Mouse (Mus musculus): ENCODE results near the gene Cyyr1.
A peak's percentile ranks its signal among the peaks of the same experiment; 100 is the strongest.
"Not testable (repeated sequence)": the region's sequence is repeated elsewhere in the genome, so short reads cannot be mapped to it uniquely, and the experiment has no call there.

Cyyr1 gene

DNA sequence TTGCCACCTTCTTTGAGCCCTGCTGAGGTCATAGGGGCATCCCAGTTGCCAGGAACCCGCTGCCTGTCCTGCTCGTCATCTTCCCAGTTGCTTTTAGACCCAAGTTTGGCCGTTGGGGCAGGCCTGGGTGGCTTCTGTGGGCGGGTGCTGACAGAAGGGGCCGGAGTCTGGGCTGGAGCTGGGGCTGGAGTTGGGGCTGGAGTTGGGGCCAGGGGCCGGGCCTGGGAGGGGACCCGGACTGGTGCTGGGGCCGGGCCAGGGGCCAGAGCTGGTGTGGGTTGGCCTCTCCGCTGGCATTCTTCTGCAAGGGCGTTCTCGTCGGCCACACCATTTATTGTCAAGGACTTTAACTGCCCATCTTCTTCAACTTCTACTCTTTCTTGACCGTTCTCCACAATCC lies at the start of gene Cyyr1:
Cyyr1 (minus strand) TSS at position 101 of the 400 bp plus-strand sequence.
- not testable (repeated sequence) for DNase-seq

DNA sequence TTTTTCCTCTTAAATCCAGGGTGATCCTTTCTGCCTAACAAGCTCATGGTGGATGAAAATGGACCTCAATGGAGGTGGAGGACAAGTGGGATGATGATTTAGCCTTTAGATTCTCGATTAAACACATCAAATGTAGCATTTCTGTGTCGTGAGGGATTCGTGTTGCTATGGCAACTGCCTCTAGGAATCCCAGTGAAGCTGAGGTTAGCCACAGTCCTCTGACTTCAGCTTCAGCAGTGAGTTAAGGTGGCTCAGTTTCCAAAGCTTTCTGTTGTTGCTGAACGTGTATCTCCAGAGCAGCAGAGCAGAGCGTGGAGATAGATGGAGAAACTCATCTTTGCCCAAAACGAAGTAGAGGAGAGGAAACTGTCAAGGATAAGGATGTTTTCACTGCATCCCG lies 35.6 kb upstream of the Cyyr1 start:
- DNase-seq: no peak

DNA sequence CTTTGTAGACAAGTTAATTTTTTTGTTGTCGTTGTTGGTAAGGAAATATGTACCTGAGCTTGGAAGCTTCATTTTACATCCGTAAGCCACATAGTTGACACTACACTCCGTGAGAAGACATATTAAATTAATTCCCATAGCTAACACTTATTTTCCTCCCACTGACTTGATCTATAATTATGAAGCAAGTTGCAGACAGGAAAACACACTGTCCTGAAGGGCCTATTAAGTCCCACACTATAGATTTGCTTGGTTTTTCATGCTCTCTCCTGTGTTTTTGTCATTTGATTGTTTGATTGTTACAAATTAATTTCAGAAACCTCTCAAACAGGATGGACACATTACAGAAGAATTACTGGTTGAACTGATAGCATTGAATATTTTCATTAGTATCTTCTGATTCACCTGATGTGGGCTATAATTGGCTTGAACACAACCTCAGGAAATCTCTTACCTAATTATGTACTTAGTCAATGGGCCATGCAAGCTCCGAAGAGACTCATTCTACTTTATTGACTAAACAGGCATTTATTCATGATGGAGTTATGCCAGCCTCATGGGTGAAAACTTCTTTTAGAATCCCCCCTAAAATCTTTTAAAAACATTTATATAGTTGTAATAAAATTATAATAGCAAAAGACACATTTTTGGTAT lies 34.5 kb upstream of the Cyyr1 start:
- DNase-seq: no peak

DNA sequence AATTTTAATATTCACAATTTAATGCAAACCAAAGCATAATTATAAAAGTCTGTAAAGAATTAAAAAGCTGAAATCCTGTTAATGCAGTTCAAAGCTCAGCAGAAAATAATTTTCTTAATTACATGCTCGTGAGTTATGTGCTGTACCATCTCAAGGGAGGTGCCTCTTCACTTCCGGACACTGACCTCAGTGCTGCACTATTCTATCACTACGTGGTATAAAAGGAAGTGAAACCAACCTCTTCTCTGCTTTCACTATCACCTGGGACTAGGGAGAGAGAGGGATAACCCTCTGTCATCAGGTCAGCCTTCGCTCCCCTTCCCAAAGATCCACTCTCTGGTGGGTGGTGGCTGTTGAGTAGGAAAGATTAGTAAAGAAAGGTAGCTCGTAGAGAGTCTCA lies 13.3 kb upstream of the Cyyr1 start:
- DNase-seq: no peak

DNA sequence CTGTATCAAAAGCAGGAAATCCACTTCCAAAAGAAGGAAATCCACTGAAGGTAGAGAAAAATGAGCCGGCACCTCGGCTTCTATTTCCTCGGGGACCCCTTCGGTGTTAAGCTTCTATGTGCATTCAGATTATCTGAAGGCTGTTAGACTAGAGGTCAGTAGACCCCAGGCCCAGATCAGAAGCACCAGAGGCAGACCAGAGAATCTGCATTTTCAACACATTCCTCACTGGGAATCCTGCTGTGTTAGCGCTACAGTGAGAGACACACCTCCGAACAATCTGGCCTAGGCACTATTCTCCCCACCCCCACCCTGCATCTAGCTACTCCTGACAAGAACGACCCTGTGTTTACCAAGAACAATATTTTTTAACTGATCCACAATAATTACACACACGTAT lies 641 bp upstream of the Cyyr1 start:
- DNase-seq: no peak

DNA sequence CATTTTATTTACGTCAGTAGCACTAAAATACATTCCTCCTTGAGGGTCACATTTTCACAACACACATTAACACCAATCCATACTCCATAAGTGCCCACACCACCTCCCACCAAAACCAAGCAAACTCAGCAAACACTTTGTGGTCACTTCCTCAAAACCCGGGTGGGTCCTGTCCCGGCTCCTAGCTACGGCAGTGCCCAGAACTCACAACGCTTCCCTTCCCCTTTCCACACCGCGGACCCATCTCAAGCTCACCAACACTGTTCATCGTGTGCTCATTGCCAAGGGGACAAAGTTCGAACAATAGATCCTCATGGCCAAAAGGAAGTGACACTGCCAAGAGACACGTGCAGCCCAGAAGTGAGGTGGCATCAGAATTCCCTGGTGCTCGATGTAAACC lies 1.2 kb downstream of the Cyyr1 start:
- not testable (repeated sequence) for DNase-seq

DNA sequence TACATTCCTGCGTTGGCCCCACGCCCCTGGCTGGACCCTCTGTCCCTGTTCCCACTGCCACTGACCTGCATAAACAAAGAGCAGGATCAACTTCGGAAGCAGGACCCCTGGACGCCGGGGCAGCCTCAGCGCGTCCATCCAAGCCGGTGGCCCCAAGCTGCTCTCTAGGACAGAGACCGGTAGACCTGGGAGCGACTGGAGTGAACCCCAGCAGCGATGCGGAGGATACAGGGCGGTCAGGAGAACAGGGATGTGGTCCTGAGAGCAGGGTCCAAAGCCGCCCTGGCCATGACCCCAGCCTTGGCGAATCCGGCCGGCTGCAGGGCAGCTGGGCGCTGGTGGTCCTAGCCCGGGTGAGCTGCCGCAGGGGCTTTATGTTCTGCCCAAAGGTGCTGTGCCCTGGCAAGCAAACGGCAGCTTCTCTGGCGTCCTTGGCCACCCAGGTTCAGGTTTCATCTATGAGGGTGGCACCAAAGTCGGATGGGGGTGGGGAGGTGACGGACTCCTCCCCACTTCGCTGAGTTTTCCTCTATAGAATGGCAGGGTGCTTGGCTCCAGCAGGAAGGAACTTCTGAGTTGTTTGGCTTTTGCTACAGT lies 3.1 kb downstream of the Cyyr1 start:
- DNase-seq: peak; percentile 38

DNA sequence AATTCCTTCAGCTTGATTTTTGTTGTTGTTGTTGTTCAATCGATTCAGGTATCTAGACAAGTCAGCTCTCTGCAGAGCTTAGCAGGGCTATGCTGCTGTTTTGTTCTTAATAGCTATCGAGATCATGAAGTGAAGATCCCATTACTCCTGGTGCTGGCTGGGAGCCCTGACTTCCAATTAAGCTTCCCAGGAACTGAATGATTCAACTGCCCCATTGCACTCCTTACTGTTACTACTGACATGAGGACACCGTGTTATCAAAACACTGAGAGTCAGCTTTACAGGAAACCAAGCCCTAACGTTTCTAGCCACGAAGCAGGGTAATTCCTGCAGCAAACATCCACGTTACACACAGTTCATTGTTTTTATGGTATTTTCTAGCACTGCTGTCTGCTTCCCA lies 6.7 kb downstream of the Cyyr1 start:
- DNase-seq: peak; percentile 26

DNA sequence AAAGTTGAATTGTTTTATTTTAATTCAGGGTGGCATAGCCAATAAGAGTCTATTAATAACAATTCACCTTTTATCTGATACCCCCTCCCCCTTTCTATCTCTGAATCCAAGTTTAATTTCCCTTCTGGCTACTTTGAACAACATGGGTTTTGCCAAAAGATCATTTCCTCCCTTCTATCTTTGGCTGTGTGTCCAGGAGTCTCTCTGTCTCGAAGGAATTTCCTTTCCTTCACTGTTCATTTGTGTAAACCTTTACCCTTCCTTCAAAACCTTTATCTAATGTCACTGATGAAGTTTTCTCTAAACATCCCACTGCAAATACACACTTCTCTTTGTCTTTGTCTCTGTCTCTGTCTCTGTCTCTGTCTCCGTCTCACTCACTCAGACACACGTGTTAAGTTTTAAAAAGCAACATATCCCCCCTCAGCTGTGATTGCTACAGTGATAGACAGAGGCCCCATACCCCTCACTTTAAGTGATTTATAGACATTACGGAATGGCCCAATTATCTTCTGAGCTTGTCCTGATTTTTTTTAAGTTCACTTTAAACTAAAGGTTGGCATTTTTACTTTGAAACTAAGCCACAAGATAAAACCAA lies 11.4 kb downstream of the Cyyr1 start:
- DNase-seq: no peak

DNA sequence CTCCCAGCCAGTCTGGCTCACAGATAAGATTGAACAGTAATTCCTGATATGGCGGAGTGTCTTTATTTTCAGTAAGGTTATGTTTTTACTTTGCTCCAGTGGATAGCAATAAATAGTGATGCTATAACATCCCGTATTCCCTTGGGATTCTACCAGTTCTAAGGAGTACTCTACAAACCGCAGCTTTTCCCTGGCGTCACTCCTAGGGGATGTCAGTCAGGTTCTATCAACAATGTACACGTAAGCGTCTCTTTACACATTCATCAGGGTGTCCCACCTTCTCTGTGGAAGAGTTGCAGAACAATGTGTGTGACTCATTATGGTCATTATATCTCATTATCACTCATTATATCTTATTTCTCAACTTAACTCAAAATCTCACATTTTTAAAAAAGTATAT lies 12.2 kb downstream of the Cyyr1 start:
- DNase-seq: no peak

DNA sequence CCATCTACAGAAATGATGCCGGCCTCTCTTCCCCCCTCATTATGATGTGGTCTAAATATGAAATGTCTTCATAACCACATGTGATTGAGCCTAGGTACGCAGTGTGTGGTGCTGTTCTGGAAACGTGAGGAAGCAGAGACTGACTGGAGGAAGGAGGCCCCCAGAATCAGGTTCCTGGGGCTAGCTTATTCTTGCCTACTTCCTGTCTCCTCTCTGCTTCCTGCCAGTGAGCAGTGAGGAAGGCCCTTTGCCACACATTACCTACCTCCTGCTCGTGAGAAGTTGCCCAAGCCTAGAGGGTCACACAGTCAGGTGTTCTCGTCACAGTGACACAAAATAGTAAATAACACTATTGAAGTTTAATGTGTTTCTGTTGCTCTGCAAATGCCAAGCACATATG lies 14.8 kb downstream of the Cyyr1 start:
- no peak for DNase-seq

DNA sequence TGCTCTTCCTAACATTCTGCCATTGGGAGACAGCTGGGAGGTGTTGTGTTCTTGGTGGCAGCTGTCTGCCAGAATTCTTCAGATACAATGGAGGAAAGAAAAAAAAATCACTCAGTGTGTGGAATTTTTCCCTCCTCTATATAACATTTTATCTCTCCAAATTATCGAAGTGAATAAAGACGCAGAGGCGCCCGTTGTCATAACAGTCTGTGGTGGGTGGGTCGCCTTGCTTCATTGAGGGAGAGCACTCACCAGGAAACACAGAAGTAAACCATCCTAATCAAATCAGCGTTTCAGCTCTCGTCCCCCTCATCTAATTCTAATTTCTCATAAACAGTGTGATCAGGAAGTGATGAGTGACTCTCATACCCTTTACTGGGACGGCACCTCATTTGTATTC lies 17.1 kb downstream of the Cyyr1 start:
- no peak for DNase-seq

DNA sequence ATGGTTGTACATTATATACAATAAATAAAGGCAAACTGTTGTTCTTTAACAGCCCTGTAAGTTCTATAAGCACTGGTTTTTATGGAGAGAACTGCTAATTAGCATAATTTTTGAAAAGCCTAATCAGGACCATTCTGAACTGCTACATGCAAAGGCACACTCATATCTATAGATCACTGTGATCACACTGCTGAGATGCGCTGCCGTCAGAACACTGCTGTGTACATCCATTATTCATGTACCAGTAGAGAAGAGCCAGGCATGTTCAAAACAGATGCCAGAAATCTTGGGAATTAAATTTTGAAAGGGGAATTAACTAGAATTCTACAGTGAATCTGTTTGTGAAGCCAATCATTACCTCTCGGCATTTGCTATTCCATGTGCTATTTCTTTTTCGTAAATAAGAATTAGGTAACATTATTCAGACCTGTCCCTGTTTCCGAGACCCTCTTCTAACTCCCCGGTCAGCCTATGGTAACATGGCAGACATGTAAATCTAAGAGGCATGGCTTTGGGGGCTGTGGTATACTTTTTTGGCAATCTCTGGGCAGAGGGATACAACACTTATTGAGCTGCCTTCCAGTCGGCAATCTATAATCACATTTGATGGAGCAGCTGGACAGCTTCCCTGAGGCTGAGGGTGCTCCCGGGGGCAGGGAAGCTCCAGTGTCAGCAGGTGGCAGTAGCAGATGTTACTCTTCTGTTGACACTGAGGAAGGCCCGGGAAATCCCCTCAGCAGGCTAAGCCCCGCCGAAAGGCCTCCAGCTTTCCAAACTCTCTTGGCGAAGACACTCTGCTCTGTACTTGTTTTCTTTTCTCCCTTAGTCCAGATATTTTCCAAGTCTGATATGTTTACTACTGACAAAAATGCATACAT lies 25.2 kb downstream of the Cyyr1 start:
- no peak for DNase-seq

DNA sequence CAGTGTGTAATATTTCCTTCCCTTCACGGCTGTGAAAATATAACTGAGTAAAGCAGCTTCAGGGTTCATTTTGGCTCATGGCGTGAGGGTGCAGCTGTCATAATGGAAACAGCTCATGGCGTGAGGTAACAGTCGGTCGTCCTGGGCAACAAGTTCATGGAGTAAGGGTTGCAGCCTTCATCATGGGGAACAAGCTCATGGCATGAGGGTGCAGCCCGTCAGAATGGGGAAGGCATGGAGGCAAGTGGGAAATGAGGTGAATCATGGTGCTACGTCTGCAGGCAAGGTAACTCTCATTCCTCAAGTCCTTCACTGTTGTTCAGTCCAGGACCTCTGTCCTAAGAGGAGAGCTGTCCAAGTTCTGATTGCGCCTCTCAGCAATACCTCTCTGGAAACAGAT lies 28.6 kb downstream of the Cyyr1 start:
- DNase-seq: no peak

DNA sequence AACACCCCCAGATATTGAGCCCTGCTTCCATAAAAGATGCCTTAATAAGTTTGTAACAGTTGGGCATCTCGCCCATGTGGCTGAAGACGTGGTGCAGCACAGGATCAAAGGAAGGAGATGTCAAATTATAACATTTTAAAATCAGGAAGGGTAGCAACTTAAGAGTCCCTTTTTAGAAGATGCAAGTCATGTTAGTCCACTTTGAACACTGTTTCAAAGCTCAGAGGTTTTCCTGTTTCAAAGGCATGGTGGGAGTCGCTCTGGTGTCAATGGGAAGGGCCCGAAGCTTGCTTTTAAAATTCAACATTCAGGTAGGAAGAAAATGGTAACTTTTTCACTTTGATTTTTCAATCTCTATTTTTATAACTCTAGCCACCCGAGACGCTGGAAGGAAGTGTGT lies 45.9 kb downstream of the Cyyr1 start:
- no peak for DNase-seq

DNA sequence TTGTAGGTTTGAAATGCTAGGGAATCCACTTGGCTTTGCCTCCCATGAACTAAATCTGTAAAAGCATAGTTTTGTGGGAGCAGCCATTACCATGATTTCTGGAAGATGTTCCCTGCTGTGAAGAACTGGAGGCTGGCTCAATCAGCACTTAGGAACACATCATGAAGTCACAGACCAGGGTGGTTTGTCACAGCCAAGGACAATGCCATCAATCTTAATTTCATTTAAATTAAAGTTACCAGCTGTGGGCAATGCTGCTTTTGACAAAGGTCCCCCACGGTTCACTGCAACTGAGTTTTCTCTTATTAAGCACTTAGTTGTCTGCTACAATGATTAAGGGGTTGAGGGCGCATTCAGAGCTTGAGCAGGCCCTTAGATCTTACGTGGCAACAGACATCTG lies 48.1 kb downstream of the Cyyr1 start:
- DNase-seq: no peak

DNA sequence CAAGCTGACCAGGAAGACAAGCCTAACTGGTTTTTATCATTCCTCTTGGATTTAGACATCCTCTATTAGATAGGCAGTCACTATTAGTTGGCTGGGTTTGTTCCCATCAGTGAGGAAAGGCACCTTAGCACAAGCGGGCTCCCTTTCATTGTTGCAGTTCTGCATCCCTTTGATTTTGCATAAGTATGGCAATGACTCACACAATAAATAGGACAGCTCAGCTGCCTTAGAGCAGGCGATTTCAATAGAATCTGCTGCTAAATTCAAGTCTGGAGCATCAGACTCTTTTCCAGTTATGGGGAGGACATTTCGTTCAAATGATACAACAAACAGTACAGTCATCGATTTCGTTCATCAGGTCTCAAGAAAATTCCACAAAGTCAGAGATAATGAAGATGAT lies 49.8 kb downstream of the Cyyr1 start:
- no peak for DNase-seq

DNA sequence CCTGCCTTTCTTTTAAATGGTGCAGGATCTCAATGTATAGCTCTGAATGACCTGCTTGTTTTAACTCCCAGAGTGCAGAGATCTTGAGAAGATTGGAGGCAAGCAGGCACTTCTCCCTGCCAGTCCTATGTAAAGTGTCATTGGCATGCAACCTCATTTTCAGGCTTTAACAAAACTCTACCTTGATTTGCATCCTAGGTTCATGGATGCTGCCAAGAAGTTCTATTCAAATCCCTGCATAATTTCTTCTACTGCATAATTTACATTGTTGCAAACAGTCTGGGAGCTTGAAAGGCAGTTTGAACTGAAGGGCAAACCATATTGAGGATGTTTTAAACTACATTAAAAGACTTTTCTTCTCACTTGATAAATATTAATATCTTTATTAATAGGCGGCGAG lies 57.4 kb downstream of the Cyyr1 start:
- DNase-seq: no peak

DNA sequence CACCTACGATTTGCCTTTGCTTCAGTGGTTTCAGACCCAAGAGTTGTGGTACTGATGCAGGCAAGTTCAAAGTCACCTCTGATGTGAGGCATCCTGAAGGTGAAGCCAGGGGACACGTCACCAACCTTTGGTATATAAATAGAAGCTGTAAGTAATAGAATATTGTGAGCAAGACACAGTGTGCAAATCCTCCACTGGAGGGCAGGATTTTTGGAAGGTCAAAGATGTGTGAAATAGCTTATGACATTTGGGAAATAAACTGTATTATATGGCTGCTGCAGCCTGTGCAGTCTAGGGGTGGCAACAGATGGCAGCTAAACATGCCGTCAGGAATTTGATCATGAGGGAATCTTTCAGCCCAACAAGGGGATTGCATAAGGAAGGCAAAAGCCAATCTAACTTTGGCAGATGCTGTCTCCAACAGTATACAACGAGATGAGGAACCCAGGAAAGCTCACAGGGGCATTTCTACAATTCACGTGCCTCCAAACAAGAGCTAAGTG lies 65.0 kb downstream of the Cyyr1 start:
- DNase-seq: no peak

DNA sequence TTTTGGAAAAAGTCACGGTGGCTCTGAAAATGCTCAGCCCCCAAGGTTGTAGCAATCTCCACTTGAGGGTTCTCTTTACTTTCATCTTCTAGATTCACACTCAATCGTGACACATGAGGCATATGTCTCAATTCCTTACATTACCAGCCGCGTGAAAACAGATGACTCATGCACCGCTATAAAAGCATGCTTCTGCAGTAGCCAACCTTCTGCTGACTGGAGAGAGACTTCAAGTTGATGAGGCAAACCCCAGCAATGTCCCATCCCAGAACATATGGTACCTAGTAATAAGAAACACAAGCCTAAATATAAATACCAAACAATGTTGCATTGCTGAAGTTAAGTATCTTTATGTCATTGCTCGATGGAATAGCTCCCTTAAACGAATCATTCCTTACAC lies 65.9 kb downstream of the Cyyr1 start:
- DNase-seq: no peak

DNA sequence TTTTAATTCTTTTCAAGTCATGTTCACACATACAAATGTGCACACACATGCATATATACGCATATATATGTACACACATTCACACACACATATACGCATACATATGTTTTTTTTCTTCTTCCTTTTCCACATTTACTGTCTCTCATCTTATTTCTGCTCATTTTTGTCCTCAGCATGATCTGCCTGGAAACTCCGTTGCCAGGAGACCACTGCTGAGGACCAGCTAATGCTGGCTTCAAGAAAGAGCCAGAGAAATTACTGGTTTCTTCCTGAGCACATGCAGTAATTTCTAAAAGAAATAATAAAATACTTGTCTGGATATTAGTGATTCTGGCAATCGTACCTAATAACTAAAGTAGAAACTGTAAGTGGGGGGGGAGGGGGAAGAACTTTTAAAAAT lies 68.6 kb downstream of the Cyyr1 start:
- DNase-seq: no peak

DNA sequence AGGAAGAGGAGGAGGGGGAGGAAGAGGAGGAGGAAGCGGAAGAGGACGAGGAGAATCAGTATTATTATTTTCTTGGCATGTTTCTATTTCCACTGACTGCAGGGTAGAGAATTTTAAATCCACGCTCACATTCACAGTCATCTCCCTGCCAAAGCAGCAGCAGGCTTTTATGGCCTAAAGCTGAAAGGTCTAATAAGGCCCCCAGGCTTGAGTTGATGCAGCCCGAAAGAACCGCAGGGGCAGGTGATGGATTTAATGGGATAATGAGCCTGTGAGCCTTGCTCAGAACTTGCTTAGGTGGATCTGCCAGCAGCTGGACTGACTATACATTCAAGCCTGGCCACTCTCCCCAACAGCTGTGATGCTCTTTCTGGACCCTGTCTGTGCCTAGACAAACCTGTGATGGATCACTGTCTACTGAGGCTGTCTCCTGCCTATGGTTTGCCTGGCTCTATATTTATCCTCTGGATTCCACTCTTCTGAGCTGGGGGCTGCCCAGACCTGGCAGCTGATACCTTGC lies 78.6 kb downstream of the Cyyr1 start:
- DNase-seq: no peak

DNA sequence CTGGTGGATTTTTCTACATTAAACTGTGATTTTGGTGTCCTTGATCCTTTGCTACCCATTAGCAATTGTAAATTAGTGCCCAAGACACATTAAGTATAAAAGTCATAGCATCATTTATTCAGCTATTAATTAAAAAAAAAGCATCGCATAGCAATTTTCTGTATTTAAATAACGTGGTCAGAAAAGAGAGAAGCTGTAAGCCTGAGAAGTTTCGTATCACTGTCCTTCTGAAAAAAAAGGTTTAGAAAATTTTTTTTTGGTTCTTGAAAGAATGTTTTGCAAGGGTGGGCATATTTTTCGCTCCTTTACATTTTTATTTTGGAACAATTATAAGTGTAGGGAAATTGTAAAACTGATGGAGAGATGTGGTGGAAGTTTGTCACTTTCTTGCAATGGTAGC lies 83.1 kb downstream of the Cyyr1 start:
- DNase-seq: no peak

Measured in kidney, adult 18-20 months (tissue).